Mouse (Mus musculus): ENCODE results near the gene Lrp4.

GRCm38 (mm10) chr2:91455826-91456225 lies 1.5 kb upstream of the Lrp4 start:
- TF ChIP-seq CTCF (IDR thresholded peaks at IDR 0.05; ENCODE audit: insufficient read depth, low read depth, low read length), result no peak
- TF ChIP-seq POLR2A (IDR thresholded peaks at IDR 0.05; ENCODE audit: insufficient read depth, low read depth, low read length), result no peak

All from olfactory bulb, adult 2 months (tissue).